Mouse (Mus musculus) heart, adult 2 months (tissue): ENCODE data around the gene Pacs1.

ENCODE experiments used
- CTCF ChIP-seq: fragments of 200-600 bp; IDR thresholded peaks from 2 replicates; pipeline ENCODE4 v1.8.1; 2022; ENCODE audit warnings: antibody characterized with exemption, mild to moderate bottlenecking, moderate library complexity
- EP300 ChIP-seq: fragments of 200-500 bp; IDR thresholded peaks from 2 replicates; pipeline ENCODE4 v1.6.1; 2011; ENCODE audit warnings: low read depth, low read length, control low read depth; ENCODE audit not compliant: insufficient read depth

DNA sequence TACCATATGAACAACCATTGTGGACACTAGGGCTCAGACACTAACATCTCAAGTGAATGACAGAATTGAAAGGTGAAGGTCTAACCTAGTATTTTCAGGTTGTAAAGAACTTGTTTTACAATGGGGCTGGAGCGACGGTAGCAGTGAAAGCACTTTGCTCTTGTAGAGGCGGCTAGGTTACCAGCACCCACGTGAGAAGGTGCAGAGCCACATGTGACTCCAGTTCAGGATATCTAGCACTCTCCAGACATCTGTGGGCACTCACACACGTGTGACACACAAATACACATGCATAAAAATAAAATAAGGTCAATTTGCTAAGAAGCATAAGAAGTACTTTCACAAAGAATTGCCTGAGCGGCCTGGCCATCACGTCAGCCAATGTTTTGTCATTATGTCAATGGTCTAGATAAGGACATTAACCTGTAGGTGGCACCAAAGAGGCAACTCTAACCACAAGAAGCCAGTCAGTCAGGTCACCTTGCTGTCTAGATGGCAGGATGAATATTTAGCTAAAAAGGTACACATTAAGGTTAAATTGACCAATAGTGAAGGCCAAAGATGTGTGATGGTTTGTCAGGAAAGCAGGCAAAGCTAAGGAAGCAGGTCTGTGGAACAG lies 77.4 kb downstream of the Pacs1 start:
- TF ChIP-seq CTCF = peak; percentile 80
- TF ChIP-seq EP300 = no peak
